Mouse (Mus musculus) megakaryocyte-erythroid progenitor cell, adult 5-6 weeks (primary cell): ENCODE results near the gene Olfr1383. TPM values are rescaled to one million over a fixed set of nuclear protein-coding genes. Genes with fewer than 3 reads are reported as not detected.
"Not testable (repeated sequence)": the region's sequence is repeated elsewhere in the genome, so short reads cannot be mapped to it uniquely, and the experiment has no call there.

Experiments used
- ATAC-seq: replicated peaks from 2 replicates; pipeline ENCODE4 v1.8.0; 2016; ENCODE audit warnings: mild to moderate bottlenecking, inconsistent platforms; ENCODE audit not compliant: severe bottlenecking, poor library complexity, low FRiP score, low TSS enrichment
- total RNA-seq, 2 experiments: library from RNA; stranded (forward) in 1 of 2; stranded (reverse) in 1 of 2; fragments of 200-1000, 215-1000 nt in 1 of 2; fragments of >200 nt in 1 of 2; fragmentation: Nextera tagmentation in 1 of 2; gene quantifications; 2 replicates each; pipeline ENCODE4 v1.2.3; 2014 to 2017

Gene Olfr1383
- total RNA-seq (2014; fragmentation: Nextera tagmentation) (not detected in 2 replicates), total RNA-seq (2017) (not detected in 2 replicates)

- ATAC-seq, result no peak
Measured at GRCm38 (mm10) chr11:49519348-49519747, at the start of gene Olfr1383. Gene Olfr1383 (plus strand): TSS chr11:49519648.

GRCm38 (mm10) chr11:49485973-49486372 is 33.5 kb upstream of the Olfr1383 start:
- no peak for ATAC-seq

- not testable (repeated sequence) for ATAC-seq
Measured at GRCm38 (mm10) chr11:49488770-49489169, 30.7 kb upstream of the Olfr1383 start, which contains the start of gene Olfr1385. Gene Olfr1385 (plus strand): TSS chr11:49489070.

DNA sequence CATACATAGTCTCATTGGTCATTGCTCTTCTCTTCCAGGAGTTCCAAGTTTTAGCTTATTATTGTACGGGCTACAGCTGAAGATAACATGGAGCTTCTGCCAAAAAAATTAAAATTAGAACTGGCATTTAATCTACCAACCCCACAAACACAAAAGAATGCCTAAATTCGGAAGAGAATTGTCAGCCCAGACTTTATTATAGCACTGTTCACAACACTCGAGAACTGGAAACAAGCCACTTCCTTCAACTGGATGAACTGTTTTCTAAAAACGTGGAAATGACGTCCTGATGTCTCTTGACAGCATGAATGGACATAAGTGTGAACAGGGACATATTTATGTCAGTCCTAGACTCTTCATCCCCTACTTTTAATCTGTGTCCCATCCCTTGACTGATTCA is 1.4 kb upstream of the Olfr1383 start:
- ATAC-seq, result no peak

- no peak for ATAC-seq
Measured at GRCm38 (mm10) chr11:49527947-49528346, 8.5 kb downstream of the Olfr1383 start, which contains the start of gene Olfr1382. Gene Olfr1382 (plus strand): TSS chr11:49528247.

DNA sequence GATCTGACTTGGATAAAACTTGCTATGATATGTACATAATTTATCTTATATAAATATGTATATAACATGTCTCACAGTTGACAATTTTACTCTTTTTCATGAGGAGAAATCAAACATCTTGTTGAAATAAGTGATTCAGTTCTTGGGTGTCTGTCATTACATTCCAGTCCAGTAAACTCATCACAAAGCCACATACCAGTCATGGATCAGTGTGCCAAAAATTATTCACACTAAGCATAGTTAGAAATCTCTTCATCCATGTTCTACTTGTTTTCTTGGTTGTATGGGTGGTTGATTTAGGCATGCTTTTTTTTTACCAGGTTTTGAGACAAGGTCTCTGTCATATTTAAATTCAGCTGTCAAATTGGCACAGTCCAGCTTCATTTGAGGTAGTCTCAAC is 13.3 kb downstream of the Olfr1383 start:
- ATAC-seq, result no peak

GRCm38 (mm10) chr11:49536631-49537030 is 17.2 kb downstream of the Olfr1383 start:
- not testable (repeated sequence) for ATAC-seq

- ATAC-seq, result not testable (repeated sequence)
Measured at GRCm38 (mm10) chr11:49543149-49543548, 23.7 kb downstream of the Olfr1383 start, which contains the start of gene Olfr1381. Gene Olfr1381 (plus strand): TSS chr11:49543449.

GRCm38 (mm10) chr11:49554033-49554432 is 34.6 kb downstream of the Olfr1383 start:
- ATAC-seq, result not testable (repeated sequence)

GRCm38 (mm10) chr11:49556578-49556977 is 37.1 kb downstream of the Olfr1383 start, which contains the start of gene Olfr1380:
Gene Olfr1380 (plus strand): TSS chr11:49556878.
- ATAC-seq, result not testable (repeated sequence)

GRCm38 (mm10) chr11:49575054-49575453 is 55.6 kb downstream of the Olfr1383 start:
- ATAC-seq, result not testable (repeated sequence)

Other genes with a start within 250 kb of the Olfr1383 start
- gene Olfr1393, start 241.3 kb upstream of the Olfr1383 start, total RNA-seq (2014; fragmentation: Nextera tagmentation), result not detected in 2 replicates
- gene Olfr1393, start 241.3 kb upstream of the Olfr1383 start, total RNA-seq (2017), result not detected in 2 replicates
- not detected in 2 replicates for gene Olfr1392, start 234.4 kb upstream of the Olfr1383 start, total RNA-seq (2014; fragmentation: Nextera tagmentation)
- not detected in 2 replicates for gene Olfr1392, start 234.4 kb upstream of the Olfr1383 start, total RNA-seq (2017)
- not detected in 2 replicates for gene Olfr10, start 214.9 kb upstream of the Olfr1383 start, total RNA-seq (2014; fragmentation: Nextera tagmentation)
- not detected in 2 replicates for gene Olfr10, start 214.9 kb upstream of the Olfr1383 start, total RNA-seq (2017)
- not detected in 2 replicates for gene Olfr1391, start 196.9 kb upstream of the Olfr1383 start, total RNA-seq (2014; fragmentation: Nextera tagmentation)
- not detected in 2 replicates for gene Olfr1391, start 196.9 kb upstream of the Olfr1383 start, total RNA-seq (2017)
- gene Olfr1390, start 184.5 kb upstream of the Olfr1383 start, total RNA-seq (2014; fragmentation: Nextera tagmentation), result not detected in 2 replicates
- gene Olfr1390, start 184.5 kb upstream of the Olfr1383 start, total RNA-seq (2017), result not detected in 2 replicates
- gene Olfr1389, start 96.6 kb upstream of the Olfr1383 start, total RNA-seq (2014; fragmentation: Nextera tagmentation), result not detected in 2 replicates
- gene Olfr1389, start 96.6 kb upstream of the Olfr1383 start, total RNA-seq (2017), result not detected in 2 replicates
- 0.72 and 0.87 TPM in 2 replicates for gene Olfr1388, start 83.0 kb upstream of the Olfr1383 start, total RNA-seq (2014; fragmentation: Nextera tagmentation)
- 0.80 and 1.4 TPM in 2 replicates for gene Olfr1388, start 83.0 kb upstream of the Olfr1383 start, total RNA-seq (2017)
- gene Olfr1387, start 64.3 kb upstream of the Olfr1383 start, total RNA-seq (2014; fragmentation: Nextera tagmentation), result not detected in 2 replicates
- not detected in 2 replicates for gene Olfr1387, start 64.3 kb upstream of the Olfr1383 start, total RNA-seq (2017)
- not detected in 2 replicates for gene Olfr1386, start 54.6 kb upstream of the Olfr1383 start, total RNA-seq (2014; fragmentation: Nextera tagmentation)
- gene Olfr1386, start 54.6 kb upstream of the Olfr1383 start, total RNA-seq (2017), result not detected in 2 replicates
- gene Olfr1385, start 30.6 kb upstream of the Olfr1383 start, total RNA-seq (2014; fragmentation: Nextera tagmentation), result not detected in 2 replicates
- not detected in 2 replicates for gene Olfr1385, start 30.6 kb upstream of the Olfr1383 start, total RNA-seq (2017)
- gene Olfr1384, start 12.9 kb upstream of the Olfr1383 start, total RNA-seq (2014; fragmentation: Nextera tagmentation), result not detected in 2 replicates
- gene Olfr1384, start 12.9 kb upstream of the Olfr1383 start, total RNA-seq (2017), result not detected in 2 replicates
- not detected in 2 replicates for gene Olfr1382, start 8.6 kb downstream of the Olfr1383 start, total RNA-seq (2014; fragmentation: Nextera tagmentation)
- not detected in 2 replicates for gene Olfr1382, start 8.6 kb downstream of the Olfr1383 start, total RNA-seq (2017)
- gene Olfr1381, start 23.8 kb downstream of the Olfr1383 start, total RNA-seq (2014; fragmentation: Nextera tagmentation), result not detected in 2 replicates
- gene Olfr1381, start 23.8 kb downstream of the Olfr1383 start, total RNA-seq (2017), result not detected in 2 replicates
- not detected in 2 replicates for gene Olfr1380, start 37.2 kb downstream of the Olfr1383 start, total RNA-seq (2014; fragmentation: Nextera tagmentation)
- not detected in 2 replicates for gene Olfr1380, start 37.2 kb downstream of the Olfr1383 start, total RNA-seq (2017)
- not detected in 2 replicates for gene Flt4, start 89.6 kb downstream of the Olfr1383 start, total RNA-seq (2014; fragmentation: Nextera tagmentation)
- gene Flt4, start 89.6 kb downstream of the Olfr1383 start, total RNA-seq (2017), result not detected in 2 replicates
- gene Scgb3a1, start 144.0 kb downstream of the Olfr1383 start, total RNA-seq (2014; fragmentation: Nextera tagmentation), result not detected in 2 replicates
- gene Scgb3a1, start 144.0 kb downstream of the Olfr1383 start, total RNA-seq (2017), result not detected in 2 replicates
- 104 and 127 TPM in 2 replicates for gene Cnot6, start 193.1 kb downstream of the Olfr1383 start, total RNA-seq (2014; fragmentation: Nextera tagmentation)
- 69.7 and 111 TPM in 2 replicates for gene Cnot6, start 193.1 kb downstream of the Olfr1383 start, total RNA-seq (2017)